Mouse (Mus musculus) liver, adult 2 months (tissue): ENCODE data around the gene Vmn1r171. TPM values are rescaled to one million over a fixed set of nuclear protein-coding genes. Genes with fewer than 3 reads are reported as not detected.
"Not testable (repeated sequence)": the region's sequence is repeated elsewhere in the genome, so short reads cannot be mapped to it uniquely, and the experiment has no call there.

Experiments
- DNase-seq: peaks from one replicate; pipeline ENCODE4 v3.0.0-alpha.2; 2011; ENCODE audit warnings: low read depth, low spot score; ENCODE audit errors: extremely low read depth
- H3K27ac ChIP-seq: fragments of 200-500 bp; replicated peaks from 2 replicates; pipeline ENCODE4 v1.5.1; 2012; ENCODE audit warnings: low read depth, mild to moderate bottlenecking, control low read depth, inconsistent platforms, low read length; ENCODE audit not compliant: insufficient read depth
- H3K27me3 ChIP-seq: fragments of 200-500 bp; 2 replicates; pipeline ENCODE4 v1.6.1; 2012; ENCODE audit warnings: mild to moderate bottlenecking, moderate library complexity, low read length, inconsistent platforms; ENCODE audit not compliant: control insufficient read depth, insufficient read depth
- H3K36me3 ChIP-seq: fragments of 200-500 bp; 2 replicates; pipeline ENCODE4 v1.6.1; 2012; ENCODE audit warnings: low read length, inconsistent platforms; ENCODE audit not compliant: control insufficient read depth, insufficient read depth
- H3K4me1 ChIP-seq: fragments of 200-500 bp; 2 replicates; pipeline ENCODE4 v1.6.1; 2011; ENCODE audit warnings: low read length; ENCODE audit not compliant: control insufficient read depth, insufficient read depth
- H3K4me3 ChIP-seq: fragments of 200-500 bp; 2 replicates; pipeline ENCODE4 v1.5.1; 2011; ENCODE audit warnings: low read depth, mild to moderate bottlenecking, control low read depth, low read length, moderate library complexity; ENCODE audit not compliant: insufficient read depth
- H3K79me2 ChIP-seq: fragments of 200-500 bp; 2 replicates; pipeline ENCODE4 v1.6.1; 2012; ENCODE audit warnings: inconsistent platforms, mild to moderate bottlenecking, low read length, moderate library complexity; ENCODE audit not compliant: control insufficient read depth, insufficient read depth
- H3K9ac ChIP-seq: fragments of 200-500 bp; 2 replicates; pipeline ENCODE4 v1.6.1; 2012; ENCODE audit warnings: low read depth, mild to moderate bottlenecking, control low read depth, inconsistent platforms, low read length
- CTCF ChIP-seq: fragments of 200-500 bp; IDR thresholded peaks from 2 replicates; pipeline ENCODE4 v1.5.1; 2011; ENCODE audit warnings: low read depth, low read length, control low read depth
- POLR2A ChIP-seq: fragments of 200-500 bp; IDR thresholded peaks from 2 replicates; pipeline ENCODE4 v1.6.1; 2011; ENCODE audit warnings: low read length, control low read depth; ENCODE audit not compliant: insufficient read depth; ENCODE audit errors: extremely low read depth
- WGBS: fragments of 180-500 bp; shearing (Covaris S2); methylation state at CpG from one replicate; pipeline ENCODE4 v1.1.7; 2018; 5-methylcytosine and 5-hydroxymethylcytosine counted together
- polyA plus RNA-seq: library from polyadenylated mRNA; depleted of rRNA; stranded (reverse); fragments of >200 nt; gene quantifications from 2 replicates; pipeline ENCODE4 v1.2.3, GENCODE M21; 2012; rRNA removed
- total RNA-seq: library from RNA; depleted of rRNA; stranded (reverse); fragments of >200 nt; gene quantifications from 2 replicates; pipeline ENCODE4 v1.2.3, GENCODE M21; 2014; rRNA removed

Vmn1r171 gene
- not detected in 2 replicates for total RNA-seq
- not detected in 2 replicates for polyA plus RNA-seq

DNA sequence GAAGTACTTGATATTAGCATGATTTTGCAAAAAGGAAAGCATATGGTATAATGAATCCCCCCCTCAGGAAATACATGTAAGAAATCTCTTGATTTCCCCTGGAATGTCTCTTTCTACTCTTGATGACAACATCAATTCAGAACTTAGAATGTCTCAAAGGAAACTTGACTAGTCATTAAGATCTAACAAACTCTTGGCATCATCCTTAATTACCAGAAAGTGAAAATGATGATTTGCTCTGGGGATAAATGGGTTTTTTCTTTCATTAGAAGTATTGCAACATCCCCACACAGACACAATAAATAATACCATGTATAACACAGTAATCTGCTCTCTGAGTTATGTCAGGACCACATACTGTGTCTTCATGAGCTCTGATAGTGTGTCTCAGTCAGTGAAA lies at the start of gene Vmn1r171:
Gene Vmn1r171 (plus strand): TSS at position 301 of the 400 bp plus-strand sequence.
- no peak for DNase-seq
- Histone ChIP-seq H3K4me3 (no peak within 1 kb of the TSS), H3K36me3 (no peaks in the 10 kb centered on the region), H3K9ac (no peak within 1 kb of the TSS), H3K79me2 (no peaks in the 10 kb centered on the region), H3K27me3 (no peaks in the 10 kb centered on the region), H3K27ac (no peak within 1 kb of the TSS), H3K4me1 (no peaks in the 10 kb centered on the region)
- TF ChIP-seq CTCF (no peak), POLR2A (no peak)

DNA sequence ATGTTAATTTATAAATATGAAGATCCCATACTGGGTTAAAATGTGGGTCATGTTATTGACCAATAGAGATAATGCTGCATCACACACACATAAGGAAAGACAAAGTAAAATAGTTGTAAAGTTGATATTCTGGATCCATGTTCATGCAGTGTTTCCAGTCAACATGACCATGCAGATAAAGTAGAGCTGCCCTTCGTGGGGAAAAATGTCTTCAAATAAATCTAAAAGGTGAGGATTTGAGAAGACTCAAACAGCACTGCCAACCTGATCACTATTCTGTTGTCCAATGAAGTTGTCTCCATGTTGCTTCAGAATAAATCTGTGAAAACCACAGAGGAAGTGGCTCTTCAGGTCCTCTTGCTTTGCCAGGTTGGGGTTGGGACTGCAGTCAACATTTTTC lies 24.6 kb upstream of the Vmn1r171 start, which contains the start of gene Vmn1r170:
Gene Vmn1r170 (plus strand): TSS at position 301 of the 400 bp plus-strand sequence.
- H3K27me3 ChIP-seq, H3K4me1 ChIP-seq, H3K36me3 ChIP-seq, H3K9ac ChIP-seq, H3K27ac ChIP-seq, H3K79me2 ChIP-seq, H3K4me3 ChIP-seq, DNase-seq: not testable (repeated sequence)
- WGBS = 12% methylated on average over 1 of the region's 1 CpGs

DNA sequence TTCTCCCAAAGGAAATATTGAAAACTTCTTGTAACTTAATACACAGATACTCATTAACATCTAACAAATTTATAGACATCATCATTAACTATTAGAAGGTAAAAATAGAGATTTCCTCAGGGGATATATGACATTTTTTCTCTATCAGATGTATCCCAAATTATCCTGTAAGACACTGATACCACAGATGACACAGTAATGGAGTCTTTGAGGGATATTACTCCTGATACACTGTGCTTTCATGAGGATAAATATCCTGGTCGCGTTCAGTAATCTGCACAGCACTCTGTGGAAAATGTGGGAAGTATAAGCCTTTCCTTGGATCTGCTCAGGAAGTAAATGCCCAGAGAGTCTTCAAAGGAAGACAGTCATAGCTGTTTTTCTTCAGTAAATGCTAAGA lies 27.5 kb downstream of the Vmn1r171 start, which contains the start of gene Vmn1r172:
Gene Vmn1r172 (plus strand): TSS at position 301 of the 400 bp plus-strand sequence.
- Histone ChIP-seq H3K4me3 (no peak within 1 kb of the TSS), H3K36me3 (no peaks in the 10 kb centered on the region), H3K27me3 (no peaks in the 10 kb centered on the region), H3K79me2 (no peaks in the 10 kb centered on the region), H3K4me1 (no peaks in the 10 kb centered on the region), H3K27ac (no peak within 1 kb of the TSS), H3K9ac (no peak within 1 kb of the TSS)
- TF ChIP-seq POLR2A = no peak
- TF ChIP-seq CTCF = no peak
- no peak for DNase-seq
- 51% methylated on average over 2 of the region's 2 CpGs for WGBS

Other genes starting within 250 kb of the Vmn1r171 start
- not detected in 2 replicates for gene Nlrp5, start 244.8 kb upstream of the Vmn1r171 start, total RNA-seq
- gene Nlrp5, start 244.8 kb upstream of the Vmn1r171 start, polyA plus RNA-seq = not detected in 2 replicates
- gene Vmn1r167, start 123.5 kb upstream of the Vmn1r171 start, total RNA-seq = not detected in 2 replicates
- not detected in 2 replicates for gene Vmn1r167, start 123.5 kb upstream of the Vmn1r171 start, polyA plus RNA-seq
- gene Vmn1r168, start 91.0 kb upstream of the Vmn1r171 start, total RNA-seq = not detected in 2 replicates
- gene Vmn1r168, start 91.0 kb upstream of the Vmn1r171 start, polyA plus RNA-seq = not detected in 2 replicates
- not detected in 2 replicates for gene Vmn1r169, start 55.2 kb upstream of the Vmn1r171 start, total RNA-seq
- not detected in 2 replicates for gene Vmn1r169, start 55.2 kb upstream of the Vmn1r171 start, polyA plus RNA-seq
- gene Vmn1r170, start 24.5 kb upstream of the Vmn1r171 start, total RNA-seq = not detected in 2 replicates
- gene Vmn1r170, start 24.5 kb upstream of the Vmn1r171 start, polyA plus RNA-seq = not detected in 2 replicates
- not detected in 2 replicates for gene Vmn1r172, start 27.6 kb downstream of the Vmn1r171 start, total RNA-seq
- not detected in 2 replicates for gene Vmn1r172, start 27.6 kb downstream of the Vmn1r171 start, polyA plus RNA-seq
- not detected in 2 replicates for gene Vmn1r173, start 70.0 kb downstream of the Vmn1r171 start, total RNA-seq
- not detected in 2 replicates for gene Vmn1r173, start 70.0 kb downstream of the Vmn1r171 start, polyA plus RNA-seq
- gene Vmn1r174, start 121.5 kb downstream of the Vmn1r171 start, total RNA-seq = not detected in 2 replicates
- not detected in 2 replicates for gene Vmn1r174, start 121.5 kb downstream of the Vmn1r171 start, polyA plus RNA-seq
- gene Vmn1r175, start 179.9 kb downstream of the Vmn1r171 start, total RNA-seq = not detected in 2 replicates
- not detected in 2 replicates for gene Vmn1r175, start 179.9 kb downstream of the Vmn1r171 start, polyA plus RNA-seq
- gene Vmn1r176, start 206.7 kb downstream of the Vmn1r171 start, total RNA-seq = not detected in 2 replicates
- gene Vmn1r176, start 206.7 kb downstream of the Vmn1r171 start, polyA plus RNA-seq = not detected in 2 replicates
- not detected in 2 replicates for gene Vmn1r177, start 235.7 kb downstream of the Vmn1r171 start, total RNA-seq
- gene Vmn1r177, start 235.7 kb downstream of the Vmn1r171 start, polyA plus RNA-seq = not detected in 2 replicates